Mouse (Mus musculus) layer of hippocampus, postnatal 14 days (tissue): Measurements from ENCODE around the gene Eng. TPM values are rescaled to one million over a fixed set of nuclear protein-coding genes. Genes with fewer than 3 reads are reported as not detected.

Experiments
- DNase-seq, 2 experiments: peaks; one replicate each; pipeline ENCODE4 v3.0.0; 2021 to 2022; ENCODE audit warnings: low spot score in 2 of 2, mixed read lengths in 1 of 2
- microRNA-seq, 2 experiments: library from miRNA; unstranded; fragments of <30 nt; microRNA quantifications; one replicate each; pipeline ENCODE4 v1.2.0; 2021
- total RNA-seq, 2 experiments: library from RNA; stranded (reverse); gene quantifications; 2 replicates each; pipeline ENCODE4 v1.2.3; 2021

Eng gene
- total RNA-seq, 2 experiments from 2014 or later, result 27.0 to 28.8 TPM

GRCm38 (mm10) chr2:32728463-32728862 is 82.1 kb downstream of the Eng start:
- DNase-seq, result no peak

- DNase-seq, result no peak
Observed at GRCm38 (mm10) chr2:32729547-32729946, 83.2 kb downstream of the Eng start.

GRCm38 (mm10) chr2:32730854-32731253 is 84.5 kb downstream of the Eng start:
- no peak for DNase-seq

GRCm38 (mm10) chr2:32731911-32732310 is 85.5 kb downstream of the Eng start:
- no peak for DNase-seq

Small RNAs within 50 kb of the gene (microRNA-seq; reads per million reads assigned to microRNA genes)
- 0 reads per million in 2 experiments for gene Gm47291
- gene Mir1954, result 0 reads per million in 2 experiments
- gene Mir2861, result 0 to 0.28 reads per million in 2 experiments
- 0 reads per million in 2 experiments for gene Mir3960
- gene Mir8093, result 0 to 1.1 reads per million in 2 experiments

Other genes starting within 250 kb of the Eng start
- gene Naif1, start 196.1 kb upstream of the Eng start, total RNA-seq, result 1 to 10 TPM; 3.7 to 4.1 TPM
- gene Slc25a25, start 195.2 kb upstream of the Eng start, total RNA-seq, result 10 to 100 TPM; 45.5 to 50.3 TPM
- gene Fam102a, start 111.3 kb upstream of the Eng start, total RNA-seq, result 10 to 100 TPM; 50.2 to 52.9 TPM
- 10 to 100 TPM; 78.8 to 90.1 TPM for gene Dpm2, start 75.7 kb upstream of the Eng start, total RNA-seq
- gene Pip5kl1, start 71.8 kb upstream of the Eng start, total RNA-seq, result 1 to 10 TPM; 4.4 to 7.2 TPM
- gene 9430097D07Rik, start 70.9 kb upstream of the Eng start, total RNA-seq, result under 1 TPM; 0.44 to 0.93 TPM
- gene St6galnac4, start 59.5 kb upstream of the Eng start, total RNA-seq, result 10 to 100 TPM; 41.7 to 42.1 TPM
- 100 to 1,000 TPM in 1 of 2 experiments, 10 to 100 TPM in 1; 99.0 to 106 TPM for gene St6galnac6, start 46.9 kb upstream of the Eng start, total RNA-seq
- 100 to 1,000 TPM; 124 to 125 TPM for gene Ak1, start 24.8 kb upstream of the Eng start, total RNA-seq
- gene Fpgs, start 57.5 kb downstream of the Eng start, total RNA-seq, result 10 to 100 TPM; 11.6 to 13.0 TPM
- 10 to 100 TPM; 88.8 to 91.1 TPM for gene Cdk9, start 66.5 kb downstream of the Eng start, total RNA-seq
- 10 to 100 TPM; 31.4 to 33.2 TPM for gene Sh2d3c, start 74.5 kb downstream of the Eng start, total RNA-seq
- 1 to 10 TPM; 2.8 to 2.9 TPM for gene 6330409D20Rik, start 94.4 kb downstream of the Eng start, total RNA-seq
- 10 to 100 TPM; 29.7 to 31.2 TPM for gene Tor2a, start 110.6 kb downstream of the Eng start, total RNA-seq
- gene Ttc16, start 129.0 kb downstream of the Eng start, total RNA-seq, result 1 to 10 TPM in 1 of 2 experiments, under 1 TPM in 1; 0.33 to 1.6 TPM
- 1 to 10 TPM; 7.1 to 8.6 TPM for gene Ptrh1, start 129.2 kb downstream of the Eng start, total RNA-seq
- 1 to 10 TPM in 1 of 2 experiments, under 1 TPM in 1; 0.21 to 1.2 TPM for gene Cfap157, start 137.8 kb downstream of the Eng start, total RNA-seq
- gene Stxbp1, start 200.7 kb downstream of the Eng start, total RNA-seq, result 100 to 1,000 TPM; 601 to 619 TPM
- gene Fam129b, start 229.5 kb downstream of the Eng start, total RNA-seq, result 10 to 100 TPM; 15.2 to 18.7 TPM